Mouse (Mus musculus) embryonic facial prominence, embryonic 10.5 days (tissue): ENCODE results near the gene Dph3. TPM values are rescaled to one million over a fixed set of nuclear protein-coding genes. Genes with fewer than 3 reads are reported as not detected.
A peak's percentile ranks its signal among the peaks of the same experiment; 100 is the strongest.

Experiments used
- DNase-seq: peaks from one replicate; pipeline ENCODE4 v3.0.0-alpha.2; 2017; ENCODE audit warnings: low spot score
- H3K27ac ChIP-seq: fragments of 300-500 bp; sonication (generic); replicated peaks from 2 replicates; pipeline ENCODE4 v1.5.1; 2016; ENCODE audit warnings: mild to moderate bottlenecking
- H3K27me3 ChIP-seq: fragments of 300-500 bp; sonication (generic); replicated peaks from 2 replicates; pipeline ENCODE4 v1.6.1; 2016; ENCODE audit warnings: low read depth, mild to moderate bottlenecking; ENCODE audit not compliant: poor library complexity, severe bottlenecking
- H3K36me3 ChIP-seq: fragments of 300-500 bp; sonication (generic); replicated peaks from 2 replicates; pipeline ENCODE4 v1.6.1; 2016; ENCODE audit warnings: mild to moderate bottlenecking, moderate library complexity
- H3K4me1 ChIP-seq: fragments of 300-500 bp; sonication (generic); 2 replicates; pipeline ENCODE4 v1.6.1; 2016
- H3K4me3 ChIP-seq: fragments of 300-500 bp; sonication (generic); 2 replicates; pipeline ENCODE4 v1.5.1; 2016; ENCODE audit warnings: mild to moderate bottlenecking, moderate library complexity
- H3K9me3 ChIP-seq: fragments of 300-500 bp; sonication (generic); 2 replicates; pipeline ENCODE4 v1.6.1; 2016; ENCODE audit warnings: mild to moderate bottlenecking
- WGBS: fragments of 180-500 bp; shearing (Covaris S2); methylation state at CpG from one replicate; pipeline ENCODE4 v1.1.7; 2016; 5-methylcytosine and 5-hydroxymethylcytosine counted together
- polyA plus RNA-seq: library from polyadenylated mRNA; unstranded; fragments of >200 nt; fragmentation: Nextera tagmentation; extraction: Ambion mirVana; gene quantifications from 2 replicates; pipeline ENCODE4 v1.2.1, GENCODE M21; 2016

The Dph3 gene
- polyA plus RNA-seq, 1 experiment from 2014 or later, result 98.8 TPM

DNA sequence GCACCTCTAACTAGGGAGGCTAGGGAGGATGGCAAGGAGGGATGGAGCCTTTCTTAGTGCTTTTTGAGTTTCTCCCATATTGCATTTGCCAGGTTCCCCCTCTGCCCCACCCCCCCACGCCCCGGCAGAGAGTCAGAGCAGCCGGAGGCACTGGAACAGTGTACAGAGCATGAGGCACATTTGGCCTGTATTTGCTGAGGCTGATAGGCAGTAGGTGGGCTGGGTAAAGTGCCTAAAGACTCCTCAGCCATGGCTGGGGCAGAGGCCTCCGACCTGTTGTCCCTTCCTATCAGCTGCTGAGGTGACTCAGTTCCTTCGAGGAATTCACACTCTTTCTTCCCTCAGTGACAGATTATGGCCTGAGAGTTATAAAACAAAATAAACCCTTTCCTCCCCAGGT, 43.4 kb downstream of the Dph3 start:
- H3K36me3 ChIP-seq, result no peaks in the 10 kb centered on the region
- no peak overlapping the region for H3K4me3 ChIP-seq
- H3K27ac ChIP-seq, result no peak overlapping the region
- WGBS, result 69% methylated on average over 5 of the region's 5 CpGs
- H3K4me1 ChIP-seq, result 0 out of 2 replicates have a peak, but pooled peaks cover 5% of the 10 kb centered on the region
- H3K9me3 ChIP-seq, result no peaks in the 10 kb centered on the region
- no peak for DNase-seq
- H3K27me3 ChIP-seq, result no peaks in the 10 kb centered on the region

DNA sequence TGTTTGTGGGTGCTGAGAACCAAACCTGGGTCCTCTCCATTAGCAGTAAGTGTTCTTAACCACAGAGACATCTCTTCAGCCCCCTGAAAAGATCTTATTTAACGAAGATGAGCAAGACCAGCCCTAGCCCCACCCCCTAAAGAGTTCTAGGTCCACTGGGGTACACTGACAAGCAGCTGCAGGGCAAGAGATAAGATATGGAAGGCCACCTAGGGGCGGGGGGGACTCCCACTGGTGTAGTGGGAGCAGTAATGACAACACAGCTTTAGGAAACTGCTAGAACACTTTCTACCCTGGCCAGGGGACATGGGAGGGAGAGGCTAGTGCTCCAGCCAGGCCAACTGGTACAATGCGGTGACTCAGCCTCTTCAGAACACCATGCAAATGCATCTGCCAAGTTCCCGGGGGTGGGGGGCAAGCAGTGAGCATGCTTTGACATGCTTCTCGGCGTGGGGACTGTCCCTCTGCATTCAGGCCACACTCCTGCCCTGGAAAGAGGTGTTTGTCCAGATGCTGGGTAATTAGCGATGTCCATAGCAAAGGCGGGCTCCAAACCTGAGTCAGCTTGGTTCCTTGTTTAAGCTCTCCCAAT, 47.8 kb downstream of the Dph3 start:
- no peaks in the 10 kb centered on the region for H3K4me1 ChIP-seq
- H3K4me3 ChIP-seq, result no peak overlapping the region
- H3K9me3 ChIP-seq, result no peaks in the 10 kb centered on the region
- no peaks in the 10 kb centered on the region for H3K27me3 ChIP-seq
- H3K27ac ChIP-seq, result no peak overlapping the region
- 85% methylated on average over 8 of the region's 8 CpGs for WGBS
- no peaks in the 10 kb centered on the region for H3K36me3 ChIP-seq
- no peak for DNase-seq

DNA sequence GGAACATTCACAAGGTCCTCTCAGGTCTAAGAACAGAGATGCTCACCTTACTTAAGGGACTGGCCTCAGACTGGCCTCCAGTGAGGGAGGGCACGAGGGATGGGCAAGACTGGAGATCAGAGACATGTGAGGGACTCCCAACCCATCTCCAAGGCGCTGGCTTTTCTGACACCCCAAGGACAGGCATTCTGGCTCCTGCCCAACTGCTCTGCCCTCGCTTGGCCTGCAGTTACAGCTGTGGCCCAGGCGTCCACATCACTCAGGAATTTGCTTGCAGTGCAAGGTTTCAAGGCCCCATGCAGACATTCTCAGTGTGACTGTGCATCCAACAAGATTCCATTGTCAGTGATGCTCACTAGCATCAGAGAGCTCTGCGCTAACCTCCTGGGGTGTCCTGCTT, 49.0 kb downstream of the Dph3 start:
- Histone ChIP-seq H3K9me3 (no peaks in the 10 kb centered on the region), H3K36me3 (no peaks in the 10 kb centered on the region), H3K4me3 (no peak overlapping the region), H3K27ac (no peak overlapping the region), H3K4me1 (no peaks in the 10 kb centered on the region), H3K27me3 (no peaks in the 10 kb centered on the region)
- WGBS, result 81% methylated on average over 5 of the region's 5 CpGs
- DNase-seq, result no peak

DNA sequence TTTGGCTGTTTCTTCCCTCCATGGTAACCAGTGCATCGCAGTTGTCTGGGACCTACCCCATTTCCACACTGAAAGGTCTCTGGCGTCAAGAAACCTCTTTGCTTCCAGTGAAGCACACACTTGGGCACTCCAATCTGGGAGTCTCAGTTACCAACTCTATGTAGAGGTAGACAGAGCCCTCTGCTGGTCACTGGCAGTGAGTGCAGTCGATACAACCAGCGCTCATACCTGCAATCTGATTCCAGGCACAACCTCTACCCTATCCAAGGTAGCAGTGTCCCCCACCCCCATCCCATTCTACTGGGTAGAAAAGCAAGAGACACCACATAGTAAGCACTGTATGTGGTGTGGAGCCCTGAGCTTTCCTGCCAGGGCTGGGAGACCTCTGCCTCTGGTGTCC, 53.0 kb downstream of the Dph3 start:
- no peaks in the 10 kb centered on the region for H3K9me3 ChIP-seq
- peak; percentile 68 for DNase-seq
- H3K27ac ChIP-seq, result no peak overlapping the region
- peaks cover 19% of the 10 kb centered on the region for H3K27me3 ChIP-seq
- no peaks in the 10 kb centered on the region for H3K36me3 ChIP-seq
- H3K4me1 ChIP-seq, result peaks cover 19% of the 10 kb centered on the region
- 6% methylated on average over 4 of the region's 4 CpGs for WGBS
- no peak overlapping the region for H3K4me3 ChIP-seq

Other genes with a start within 250 kb of the Dph3 start
- gene Galnt15, start 56.7 kb downstream of the Dph3 start, polyA plus RNA-seq, result 0.04 and 0.15 TPM in 2 replicates
- 20.1 and 21.2 TPM in 2 replicates for gene Oxnad1, start 355 bp downstream of the Dph3 start, polyA plus RNA-seq
- not detected in 2 replicates for gene Msmb, start 56.3 kb upstream of the Dph3 start, polyA plus RNA-seq
- gene Ncoa4, start 74.1 kb upstream of the Dph3 start, polyA plus RNA-seq, result 67.0 and 70.7 TPM in 2 replicates
- gene Timm23, start 116.2 kb upstream of the Dph3 start, polyA plus RNA-seq, result 355 and 365 TPM in 2 replicates
- gene Parg, start 116.2 kb upstream of the Dph3 start, polyA plus RNA-seq, result 47.5 and 51.2 TPM in 2 replicates
- 19.2 and 20.6 TPM in 2 replicates for gene Ogdhl, start 236.3 kb upstream of the Dph3 start, polyA plus RNA-seq